Mouse (Mus musculus) neutrophil, adult 5-6 weeks (primary cell): Measurements from ENCODE around the gene Jak1. TPM values are rescaled to one million over a fixed set of nuclear protein-coding genes. Genes with fewer than 3 reads are reported as not detected.
"Not testable (repeated sequence)": the region's sequence is repeated elsewhere in the genome, so short reads cannot be mapped to it uniquely, and the experiment has no call there.

Experiments used
- ATAC-seq: fragments of 151-379, 151-347 bp; 2 replicates; pipeline ENCODE4 v1.8.0; 2017; ENCODE audit warnings: mild to moderate bottlenecking, moderate TSS enrichment; ENCODE audit not compliant: insufficient number of reproducible peaks, poor library complexity, low FRiP score, severe bottlenecking; ENCODE audit errors: extremely low read depth
- total RNA-seq: library from RNA; stranded (forward); fragments of 200-1000 nt; gene quantifications from 2 replicates; pipeline ENCODE4 v1.2.3, GENCODE M21; 2017

The Jak1 gene
- total RNA-seq, 1 experiment from 2014 or later: 328 TPM

- no peak for ATAC-seq
These were observed 17.2 kb upstream of the Jak1 start for GRCm38 (mm10) chr4:101282237-101282636.

- ATAC-seq: no peak
These were observed 15.0 kb upstream of the Jak1 start for GRCm38 (mm10) chr4:101280119-101280518.

DNA sequence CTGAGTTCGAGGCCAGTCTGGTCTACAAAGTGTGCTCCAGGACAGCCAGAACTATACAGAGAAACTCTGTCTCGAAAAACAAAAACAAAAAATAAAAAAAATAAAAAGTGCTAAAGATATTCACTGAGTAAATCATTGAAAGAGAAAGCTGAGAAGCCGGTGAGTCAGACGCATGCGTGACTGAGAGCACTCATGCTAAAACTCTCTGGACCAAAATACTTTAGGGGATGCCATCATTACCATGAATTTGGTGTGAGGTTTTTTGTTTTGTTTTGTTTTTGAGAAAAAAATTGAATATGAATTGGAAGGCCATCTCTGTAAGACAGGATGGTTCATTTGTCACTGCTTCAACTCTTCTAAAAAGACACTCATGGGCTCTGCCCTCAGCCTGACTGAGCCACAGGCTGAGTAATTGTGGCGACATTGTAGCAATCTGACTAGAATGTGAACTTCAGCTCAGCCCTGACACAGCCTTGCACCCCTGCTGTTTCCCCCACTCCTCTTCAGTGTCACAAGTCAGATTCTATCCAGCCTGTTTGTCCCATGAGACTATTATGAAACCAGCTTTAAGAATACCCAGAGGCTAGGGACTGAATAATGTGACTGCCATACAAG, 11.5 kb upstream of the Jak1 start:
- no peak for ATAC-seq

GRCm38 (mm10) chr4:101275881-101276280, 10.8 kb upstream of the Jak1 start:
- ATAC-seq: no peak

- no peak for ATAC-seq
These were observed 5.7 kb upstream of the Jak1 start for GRCm38 (mm10) chr4:101270734-101271133.

- not testable (repeated sequence) for ATAC-seq
These were observed 3.4 kb upstream of the Jak1 start for GRCm38 (mm10) chr4:101268506-101268905.

GRCm38 (mm10) chr4:101265523-101265922, 441 bp upstream of the Jak1 start:
- ATAC-seq: no peak

GRCm38 (mm10) chr4:101263968-101264740, 928 bp downstream of the Jak1 start:
- no peak for ATAC-seq

- ATAC-seq: no peak
These were observed 3.5 kb downstream of the Jak1 start for GRCm38 (mm10) chr4:101261596-101261995.

DNA sequence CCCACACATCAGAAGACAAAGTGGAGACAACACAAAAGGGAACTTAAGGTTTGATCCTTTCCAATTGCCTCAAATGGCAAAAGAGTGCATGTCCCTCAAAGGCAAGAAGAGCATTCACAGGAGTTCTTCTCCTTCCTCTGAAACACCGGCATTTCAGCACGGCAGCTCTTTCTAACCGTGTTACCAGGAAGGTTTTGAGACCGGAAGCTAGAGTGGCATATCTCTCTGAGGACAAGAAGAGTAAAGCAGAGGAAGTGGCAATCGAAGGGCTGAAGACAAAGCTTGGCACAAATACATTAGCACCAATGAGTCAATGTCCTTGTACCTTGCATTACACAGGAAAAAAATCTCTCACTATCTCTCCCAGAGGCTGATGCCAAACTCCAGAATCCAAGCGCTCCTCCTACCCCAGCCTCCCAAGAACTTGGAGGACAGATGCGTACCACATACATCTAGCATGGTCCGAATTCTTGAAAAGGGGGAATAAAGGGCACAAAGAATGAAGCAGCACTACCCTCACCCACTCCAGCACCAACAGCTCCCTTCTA, 4.3 kb downstream of the Jak1 start:
- ATAC-seq: no peak

DNA sequence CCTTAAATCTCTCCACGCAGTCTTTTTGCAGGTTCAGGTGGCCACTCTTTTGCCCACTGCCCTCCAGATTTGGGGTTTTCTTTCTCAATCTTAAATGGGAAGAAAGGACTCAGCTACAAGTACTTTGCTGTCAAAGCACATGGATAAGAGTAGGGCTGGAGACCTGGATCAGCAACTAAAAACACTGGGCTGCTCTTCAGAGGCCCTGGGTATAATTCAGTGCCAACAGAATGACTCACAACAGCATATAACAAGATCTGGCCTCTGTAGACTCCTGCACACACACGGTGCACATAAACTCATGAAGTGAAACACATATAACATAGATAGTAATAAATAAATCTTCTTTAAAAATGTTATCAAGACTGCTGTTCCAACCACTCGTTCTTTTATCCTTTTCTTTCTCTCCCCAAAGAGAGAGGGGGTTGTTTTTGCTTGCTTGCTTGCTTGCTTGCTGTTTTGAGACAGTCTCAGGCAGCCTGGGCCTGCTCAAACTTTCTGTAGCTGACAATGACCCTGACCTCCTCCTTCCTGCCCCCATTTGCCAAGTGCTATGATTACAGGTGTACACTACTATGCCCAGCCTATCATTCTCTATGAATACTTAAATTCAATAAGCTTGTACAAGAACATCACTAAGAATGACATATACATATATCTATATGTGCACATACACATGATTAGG, 8.4 kb downstream of the Jak1 start:
- ATAC-seq: no peak

GRCm38 (mm10) chr4:101254606-101255349, 10.3 kb downstream of the Jak1 start:
- peak; percentile 60 for ATAC-seq

DNA sequence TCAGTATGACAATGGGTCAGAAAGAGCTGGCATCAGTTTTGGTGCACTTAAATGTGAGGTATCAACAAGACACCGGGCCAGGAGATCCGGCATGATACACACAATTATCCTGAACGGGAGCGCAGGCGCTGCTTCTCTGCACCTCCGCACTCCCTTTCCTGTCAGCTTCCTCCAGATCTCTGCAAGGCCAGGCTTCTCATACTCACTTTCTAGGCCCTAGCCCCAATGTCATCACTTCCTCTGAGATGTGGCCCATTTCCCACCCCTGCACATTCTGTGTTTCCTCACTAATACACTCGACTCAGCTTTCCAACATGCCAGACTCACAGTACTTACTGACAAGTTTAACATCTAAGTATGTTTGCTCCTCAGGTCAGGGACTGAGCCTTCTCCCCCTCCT, 11.1 kb downstream of the Jak1 start:
- ATAC-seq: peak; percentile 36; the same call in 1 of the 2 replicates

DNA sequence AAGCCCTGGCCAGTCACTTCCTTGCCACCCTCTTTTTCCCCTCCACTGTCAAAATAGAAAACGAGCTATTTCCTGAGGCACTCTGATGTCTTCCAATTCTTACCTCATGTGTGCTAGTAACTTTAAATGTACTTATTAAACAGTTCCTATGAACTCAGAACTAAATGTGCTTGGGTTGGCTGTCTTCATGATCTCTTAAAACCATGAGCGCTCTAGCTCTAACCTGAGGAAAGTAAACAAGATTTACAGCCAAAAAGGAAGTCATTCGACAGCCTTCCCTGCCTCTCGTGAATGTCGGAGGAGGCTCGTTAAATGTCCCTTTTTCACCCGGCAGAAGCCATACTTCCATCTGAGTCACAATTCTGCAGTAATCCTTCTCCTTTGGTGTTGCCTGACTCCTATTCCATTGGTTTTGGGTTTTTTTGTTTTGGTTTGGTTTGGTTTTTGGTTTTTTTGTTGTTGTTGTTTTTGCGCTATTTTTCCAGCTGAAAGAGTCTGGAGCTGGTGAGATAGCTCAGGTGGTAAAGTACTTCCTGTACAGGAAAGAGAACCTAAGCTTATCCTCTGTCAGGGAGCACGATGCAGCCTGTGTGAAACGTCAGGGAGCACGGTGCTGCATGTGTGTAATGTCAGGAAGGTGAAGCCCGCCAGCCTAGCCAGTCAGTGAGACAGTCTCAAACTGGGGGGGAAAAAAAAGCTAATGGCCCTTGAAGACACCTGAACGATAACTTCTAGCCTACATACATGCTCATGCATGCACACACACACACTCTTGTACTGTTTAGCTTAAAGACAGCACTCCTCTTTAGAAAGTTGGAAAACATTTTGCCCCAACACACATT, 12.1 kb downstream of the Jak1 start:
- ATAC-seq: no peak

- no peak for ATAC-seq
These were observed 13.1 kb downstream of the Jak1 start for GRCm38 (mm10) chr4:101252016-101252415.

- ATAC-seq: no peak
These were observed 14.9 kb downstream of the Jak1 start for GRCm38 (mm10) chr4:101249977-101250743.

- ATAC-seq: no peak
These were observed 17.7 kb downstream of the Jak1 start for GRCm38 (mm10) chr4:101247355-101247754.

- ATAC-seq: no peak
These were observed 18.5 kb downstream of the Jak1 start for GRCm38 (mm10) chr4:101246569-101246968.
